Mouse (Mus musculus) frontal cortex, adult 2 months (tissue): ENCODE measurements around the gene Chrna7. TPM values are rescaled to one million over a fixed set of nuclear protein-coding genes. Genes with fewer than 3 reads are reported as not detected.

ENCODE experiments used
- DNase-seq, 2 experiments: peaks; one replicate each; pipeline ENCODE4 v3.0.0; 2022; ENCODE audit warnings: low spot score in 1 of 2; ENCODE audit errors: extremely low spot score in 1 of 2
- polyA plus RNA-seq: library from polyadenylated mRNA; depleted of rRNA; stranded (reverse); fragments of >200 nt; gene quantifications from 2 replicates; pipeline ENCODE4 v1.2.3, GENCODE M21; 2012; rRNA removed

The Chrna7 gene
- polyA plus RNA-seq, 1 experiment: 9.5 TPM

- DNase-seq: no peak
These were observed 126.4 kb downstream of the Chrna7 start for GRCm38 (mm10) chr7:63085954-63086353.

GRCm38 (mm10) chr7:63084351-63085003 lies 127.9 kb downstream of the Chrna7 start:
- no peak for DNase-seq

- peak in 1 of 2 experiments; percentile 39 for DNase-seq
These were observed 151.4 kb downstream of the Chrna7 start for GRCm38 (mm10) chr7:63060996-63061395.

Other genes with a start within 250 kb of the Chrna7 start
- gene Otud7a, start 232.2 kb upstream of the Chrna7 start, polyA plus RNA-seq: 60.6 and 65.9 TPM in 2 replicates